In the genomic region with DNA sequence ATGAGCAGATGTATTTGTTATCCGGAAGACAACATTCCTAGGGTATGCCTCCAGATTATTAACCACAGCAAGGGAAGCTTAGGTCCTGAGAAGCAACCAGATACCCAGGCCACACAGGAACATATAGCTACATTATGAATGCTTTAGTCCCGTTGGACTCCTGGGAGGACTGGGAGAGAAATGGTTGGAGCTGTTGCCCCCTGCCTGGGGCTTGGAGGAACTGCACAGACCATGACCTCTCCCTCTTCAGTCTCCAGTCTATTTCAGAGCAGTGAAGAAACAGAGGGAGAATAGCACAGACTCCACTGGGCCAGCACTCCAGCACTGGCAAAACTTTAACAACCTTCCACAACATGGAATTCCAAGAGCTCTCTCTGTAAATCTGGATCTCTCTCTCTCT, we compare ENCODE assay signal across 8 mouse cellular contexts. TPM values are rescaled to one million over a fixed set of nuclear protein-coding genes. Genes with fewer than 3 reads are reported as not detected.
DNase-seq lines count a peak whose midpoint lies in the region; ATAC-seq and TF ChIP-seq lines count a peak whose summit lies in the region.

No protein-coding gene starts in this region.

- H3K36me3 ChIP-seq in kidney, embryonic 15.5 days = no peaks in the 10 kb centered on the region
- H3K36me3 ChIP-seq in ES-E14 (ENCODE audit: control insufficient read depth, insufficient read depth, low read length, poor library complexity, severe bottlenecking) = no peaks in the 10 kb centered on the region

- H3K9ac ChIP-seq in kidney, embryonic 15.5 days = no peak overlapping the region
- no peak overlapping the region for H3K9ac ChIP-seq in ES-E14 (ENCODE audit: insufficient read depth, low read depth, low read length, poor library complexity, severe bottlenecking)

- peak; percentile 62 for ATAC-seq in kidney, embryonic 15.5 days (replicated peaks; ENCODE audit: low FRiP score)

- no peak overlapping the region for H3K4me3 ChIP-seq in kidney, embryonic 15.5 days (replicated peaks)
- no peak overlapping the region for H3K4me3 ChIP-seq in ES-E14 (ENCODE audit: insufficient read depth in 1 of 2, low read depth in 1 of 2, low read length in 2 of 2, poor library complexity in 1 of 2, severe bottlenecking in 1 of 2)
- no peak overlapping the region for H3K4me3 ChIP-seq in cerebellum, adult 2 months (replicated peaks; ENCODE audit: insufficient read depth, low read depth, low read length)

- peak; percentile 84 for TF ChIP-seq CTCF in cerebellum, adult 2 months (IDR thresholded peaks at IDR 0.05; ENCODE audit: borderline replicate concordance, insufficient read depth, low read depth, low read length)

- no peaks in the 10 kb centered on the region for H3K27me3 ChIP-seq in kidney, embryonic 15.5 days
- H3K27me3 ChIP-seq in cerebellum, adult 2 months (ENCODE audit: control insufficient read depth, insufficient read depth, low read length) = no peaks in the 10 kb centered on the region

- TF ChIP-seq POLR2A in cerebellum, adult 2 months (IDR thresholded peaks at IDR 0.05; ENCODE audit: borderline replicate concordance, insufficient read depth, low read length) = no peak

- H3K27ac ChIP-seq in kidney, embryonic 15.5 days = no peak overlapping the region
- no peak overlapping the region for H3K27ac ChIP-seq in ES-E14 (ENCODE audit: insufficient read depth, low read depth, low read length, poor library complexity, severe bottlenecking)
- H3K27ac ChIP-seq in cerebellum, adult 2 months (ENCODE audit: insufficient read depth, low read length) = no peak overlapping the region

- no peak overlapping the region for H3K4me2 ChIP-seq in kidney, embryonic 15.5 days

- WGBS in kidney, embryonic 15.5 days = 45% methylated on average over 2 of the region's 2 CpGs
- WGBS in cerebellum, adult 2 months = 53% methylated on average over 2 of the region's 2 CpGs

- H3K4me1 ChIP-seq in kidney, embryonic 15.5 days = peaks cover 37% of the 10 kb centered on the region
- no peaks in the 10 kb centered on the region for H3K4me1 ChIP-seq in ES-E14 (ENCODE audit: control insufficient read depth in 2 of 2, insufficient read depth in 2 of 2, low read length in 2 of 2, poor library complexity in 1 of 2)
- H3K4me1 ChIP-seq in cerebellum, adult 2 months (ENCODE audit: control insufficient read depth, insufficient read depth, low read length) = peaks cover 28% of the 10 kb centered on the region

- no peaks in the 10 kb centered on the region for H3K9me3 ChIP-seq in kidney, embryonic 15.5 days (replicated peaks)
- no peaks in the 10 kb centered on the region for H3K9me3 ChIP-seq in ES-E14 (ENCODE audit: control insufficient read depth, insufficient read depth, low read depth, low read length)

- no peak for DNase-seq in kidney, adult 9 months
- DNase-seq in ES-E14 (ENCODE audit: low read depth, low spot score) = peak; percentile 33
- DNase-seq in cerebellum, adult 2 months = peak; percentile 43 to 49
- peak; percentile 53 to 58 for DNase-seq in kidney, postnatal 36 days
- DNase-seq in retina, embryonic 14.5 days (ENCODE audit: low spot score) = peak; percentile 68
- DNase-seq in gastrocnemius, postnatal 25 days = no peak
- no peak for DNase-seq in right cerebral cortex, adult 18-20 months

- in situ Hi-C loops in ES-E14 (cut with MboI; ENCODE audit: low sequenced_read_pairs in 2 of 2, unreplicated experiment in 2 of 2) = no loop called here

TF ChIP-seq in ES-E14, 5 proteins besides CTCF, POLR2A, EP300 and RAD21:
- TF ChIP-seq ZC3H11A (IDR thresholded peaks at IDR 0.05; ENCODE audit: borderline replicate concordance, low read depth, low read length) (peak; percentile 36; the same call in 1 of the 2 replicates), CHD2 (IDR thresholded peaks at IDR 0.05; ENCODE audit: low read depth, low read length) (no peak)

RNA-seq across cellular contexts. Expression of a gene that starts 17.9 kb away (rescaled TPM):
- polyA plus RNA-seq in kidney, embryonic 15.5 days (2015; fragmentation: Nextera tagmentation; extraction: Ambion mirVana) = 38.2 and 40.3 TPM in 2 replicates
- total RNA-seq in ES-E14 (2012; rRNA removed) = 8.7 and 10.5 TPM in 2 replicates
- polyA plus RNA-seq in cerebellum, adult 2 months (2012; rRNA removed) = 92.0 and 99.4 TPM in 2 replicates
- total RNA-seq in gastrocnemius, postnatal 25 days (2021) = 10 to 100 TPM in 1 of 2 experiments, 1 to 10 TPM in 1; 9.4 to 20.5 TPM

Comparison
In these comparisons a context has a peak if more than half of its experiments do, and no peak if none do; other contexts are left out.
1. DNase-seq: peak in ES-E14 (single experiment), cerebellum, adult 2 months (2 of 2), kidney, postnatal 36 days (2 of 2) and retina, embryonic 14.5 days (single experiment); none in kidney, adult 9 months (single experiment), gastrocnemius, postnatal 25 days (single experiment) and right cerebral cortex, adult 18-20 months (single experiment).